Mouse (Mus musculus) small intestine, adult 2 months (tissue): ENCODE results near the gene Gm47283. TPM values are rescaled to one million over a fixed set of nuclear protein-coding genes. Genes with fewer than 3 reads are reported as not detected.
"Not testable (repeated sequence)": the region's sequence is repeated elsewhere in the genome, so short reads cannot be mapped to it uniquely, and the experiment has no call there.

Experiments
- H3K27ac ChIP-seq: fragments of 200-500 bp; 2 replicates; pipeline ENCODE4 v1.5.1; 2012; ENCODE audit warnings: low read depth, low read length, control low read depth, inconsistent platforms; ENCODE audit not compliant: insufficient read depth
- H3K27me3 ChIP-seq: fragments of 200-500 bp; 2 replicates; pipeline ENCODE4 v1.6.1; 2012; ENCODE audit warnings: mild to moderate bottlenecking, moderate library complexity, low read length, inconsistent platforms; ENCODE audit not compliant: control insufficient read depth, insufficient read depth
- H3K36me3 ChIP-seq: fragments of 200-500 bp; 2 replicates; pipeline ENCODE4 v1.6.1; 2012; ENCODE audit warnings: mild to moderate bottlenecking, low read length, control low read depth, inconsistent platforms; ENCODE audit not compliant: control insufficient read depth, insufficient read depth
- H3K4me1 ChIP-seq: fragments of 200-500 bp; 2 replicates; pipeline ENCODE4 v1.6.1; 2012; ENCODE audit warnings: low read length, inconsistent platforms, mixed read lengths; ENCODE audit not compliant: control insufficient read depth, insufficient read depth, insufficient read length
- H3K4me3 ChIP-seq: fragments of 200-500 bp; 2 replicates; pipeline ENCODE4 v1.5.1; 2012; ENCODE audit warnings: low read depth, mild to moderate bottlenecking, control low read depth, inconsistent platforms, low read length, moderate library complexity
- CTCF ChIP-seq: fragments of 200-500 bp; IDR thresholded peaks from 2 replicates; pipeline ENCODE4 v1.5.1; 2012; ENCODE audit warnings: low read depth, mild to moderate bottlenecking, control low read depth, inconsistent platforms, low read length, moderate library complexity, mixed read lengths; ENCODE audit not compliant: insufficient replicate concordance, insufficient read length; ENCODE audit errors: extremely low read depth
- POLR2A ChIP-seq: fragments of 200-500 bp; IDR thresholded peaks from 2 replicates; pipeline ENCODE4 v1.6.1; 2012; ENCODE audit warnings: low read depth, mild to moderate bottlenecking, control low read depth, inconsistent platforms, low read length, moderate library complexity
- WGBS: fragments of 180-500 bp; shearing (Covaris S2); methylation state at CpG from one replicate; pipeline ENCODE4 v1.1.7; 2018; 5-methylcytosine and 5-hydroxymethylcytosine counted together
- polyA plus RNA-seq: library from polyadenylated mRNA; depleted of rRNA; stranded (reverse); fragments of >200 nt; gene quantifications from 2 replicates; pipeline ENCODE4 v1.2.3, GENCODE M21; 2012

The Gm47283 gene
- polyA plus RNA-seq, 1 experiment = not detected

DNA sequence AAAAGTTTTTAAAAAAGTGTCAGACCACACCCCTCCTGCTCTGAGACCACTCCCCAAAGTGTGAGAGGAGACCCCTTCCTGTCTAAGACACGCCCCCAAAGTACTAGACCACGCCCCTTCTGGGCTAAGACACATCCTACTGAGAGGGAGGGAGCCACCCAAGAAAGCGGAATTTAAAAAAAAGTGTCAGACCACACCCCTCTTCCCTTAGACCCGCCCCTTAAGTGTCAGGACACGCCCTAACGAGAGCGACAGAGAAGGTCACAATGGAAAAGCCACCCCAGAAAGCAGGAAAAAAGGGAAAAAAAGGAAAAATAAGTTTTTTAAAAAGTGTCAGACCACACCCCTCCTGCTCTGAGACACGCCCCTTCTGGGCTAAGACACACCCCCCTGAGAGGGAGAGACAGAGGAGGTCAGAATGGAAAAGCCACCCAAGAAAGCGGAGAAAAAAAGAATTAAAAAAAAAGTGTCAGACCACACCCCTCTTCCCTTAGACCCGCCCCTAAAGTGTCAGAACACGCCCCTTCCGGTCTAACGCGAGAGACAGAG, 44.5 kb upstream of the Gm47283 start:
- no peaks in the 10 kb centered on the region for H3K27me3 ChIP-seq
- peaks cover 16% of the 10 kb centered on the region for H3K36me3 ChIP-seq
- H3K4me1 ChIP-seq = no peaks in the 10 kb centered on the region
- no peak overlapping the region for H3K27ac ChIP-seq
- H3K4me3 ChIP-seq = no peak overlapping the region
- 50% methylated on average over 14 of the region's 14 CpGs for WGBS
- no peak for TF ChIP-seq POLR2A
- TF ChIP-seq CTCF = no peak

DNA sequence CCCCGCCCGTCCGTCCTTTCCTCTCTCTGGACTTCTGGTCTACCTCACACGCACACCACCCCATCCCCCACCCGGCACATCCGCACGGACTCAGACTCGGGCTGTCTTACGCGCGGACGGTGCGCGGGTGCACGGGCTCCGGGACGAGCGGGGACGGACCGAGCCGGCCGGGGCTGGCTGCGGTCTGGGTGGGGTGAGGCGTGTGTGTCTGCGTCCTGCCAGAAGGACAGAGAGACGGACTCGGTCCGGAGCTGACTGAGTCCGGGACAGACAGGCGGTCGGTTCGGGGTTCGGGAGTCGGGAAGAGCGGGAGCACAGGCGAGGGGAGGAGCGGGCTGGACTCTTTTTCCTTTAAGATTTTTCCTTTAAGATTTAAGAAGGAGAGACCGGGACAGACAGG, 43.5 kb upstream of the Gm47283 start:
- WGBS = 79% methylated on average over 38 of the region's 38 CpGs
- not testable (repeated sequence) for H3K4me1 ChIP-seq, H3K27ac ChIP-seq, H3K27me3 ChIP-seq, H3K4me3 ChIP-seq
- H3K36me3 ChIP-seq = peaks cover 16% of the 10 kb centered on the region

DNA sequence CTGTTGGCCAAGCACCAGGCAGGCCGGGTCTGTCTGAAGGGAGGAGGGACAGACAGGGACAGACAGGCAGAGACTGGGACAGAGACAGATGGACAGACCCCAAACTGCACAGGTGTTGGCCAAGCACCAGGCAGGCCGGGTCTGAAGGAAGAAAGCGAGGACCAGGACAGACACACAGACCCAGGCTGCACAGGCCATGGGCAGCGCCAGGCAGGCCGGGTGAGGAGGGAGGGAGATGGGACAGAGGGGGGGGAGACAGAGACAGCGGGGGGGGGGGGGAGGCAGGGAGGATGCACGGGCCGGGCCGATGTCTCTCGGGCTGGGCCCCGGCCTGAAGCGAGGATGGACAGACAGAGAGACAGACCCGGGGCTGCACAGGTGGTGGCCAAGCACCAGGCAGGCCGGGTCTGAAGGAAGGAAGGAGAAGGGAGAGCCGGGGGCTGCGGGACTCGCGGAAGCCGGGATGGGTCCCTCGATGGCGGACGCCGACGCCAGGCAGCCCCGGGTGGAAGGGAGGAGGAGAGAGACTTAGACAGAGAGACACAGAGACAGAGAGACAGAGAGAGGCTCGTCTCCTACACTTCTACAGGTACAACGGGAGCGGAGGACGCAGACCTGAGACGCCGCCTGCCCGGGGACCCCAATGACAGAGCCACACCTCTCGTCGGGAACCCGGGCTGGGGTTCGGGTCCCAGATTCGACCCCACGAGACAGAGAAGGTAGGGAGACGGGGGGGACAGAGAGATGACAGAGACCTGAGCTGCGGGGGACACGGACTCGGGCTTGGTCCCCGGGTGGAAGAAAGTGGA, 42.9 kb upstream of the Gm47283 start:
- H3K27me3 ChIP-seq, H3K27ac ChIP-seq, H3K4me3 ChIP-seq, H3K4me1 ChIP-seq: not testable (repeated sequence)
- WGBS = 85% methylated on average over 42 of the region's 43 CpGs
- peaks cover 16% of the 10 kb centered on the region for H3K36me3 ChIP-seq

DNA sequence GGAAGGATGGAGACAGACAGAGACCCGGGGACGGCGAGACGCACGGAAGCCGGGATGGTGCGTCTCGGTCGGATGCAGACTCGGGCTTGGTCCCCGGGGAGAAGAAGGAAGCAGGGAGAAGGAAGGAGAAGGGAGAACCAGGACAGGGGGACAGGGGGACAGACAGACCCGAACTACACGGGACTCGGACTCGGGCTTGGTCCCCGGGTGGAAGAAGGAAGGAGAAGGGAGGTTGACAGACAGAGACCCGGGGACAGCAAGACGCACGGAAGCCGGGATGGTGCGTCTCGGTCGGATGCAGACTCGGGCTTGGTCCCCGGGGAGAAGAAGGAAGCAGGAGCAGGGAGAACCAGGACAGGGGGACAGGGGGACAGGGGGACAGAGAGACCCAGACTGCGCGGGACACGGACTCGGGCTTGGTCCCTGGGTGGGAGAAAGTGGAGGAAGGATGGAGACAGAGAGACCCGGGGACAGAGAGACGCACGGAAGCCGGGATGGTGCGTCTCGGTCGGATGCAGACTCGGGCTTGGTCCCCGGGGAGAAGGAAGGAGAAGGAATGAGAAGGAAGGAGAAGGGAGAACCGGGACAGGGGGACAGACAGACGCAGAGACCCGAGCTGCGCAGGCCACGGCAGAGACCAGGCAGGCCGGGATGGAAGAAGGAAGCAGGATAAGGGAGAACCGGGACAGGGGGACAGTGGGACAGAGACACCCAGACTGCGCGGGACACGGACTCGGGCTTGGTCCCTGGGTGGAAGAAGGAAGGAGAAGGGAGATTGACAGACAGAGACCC, 42.1 kb upstream of the Gm47283 start:
- not testable (repeated sequence) for H3K4me1 ChIP-seq, H3K27ac ChIP-seq, H3K4me3 ChIP-seq, H3K27me3 ChIP-seq
- H3K36me3 ChIP-seq = peaks cover 16% of the 10 kb centered on the region
- WGBS = 88% methylated on average over 49 of the region's 49 CpGs

DNA sequence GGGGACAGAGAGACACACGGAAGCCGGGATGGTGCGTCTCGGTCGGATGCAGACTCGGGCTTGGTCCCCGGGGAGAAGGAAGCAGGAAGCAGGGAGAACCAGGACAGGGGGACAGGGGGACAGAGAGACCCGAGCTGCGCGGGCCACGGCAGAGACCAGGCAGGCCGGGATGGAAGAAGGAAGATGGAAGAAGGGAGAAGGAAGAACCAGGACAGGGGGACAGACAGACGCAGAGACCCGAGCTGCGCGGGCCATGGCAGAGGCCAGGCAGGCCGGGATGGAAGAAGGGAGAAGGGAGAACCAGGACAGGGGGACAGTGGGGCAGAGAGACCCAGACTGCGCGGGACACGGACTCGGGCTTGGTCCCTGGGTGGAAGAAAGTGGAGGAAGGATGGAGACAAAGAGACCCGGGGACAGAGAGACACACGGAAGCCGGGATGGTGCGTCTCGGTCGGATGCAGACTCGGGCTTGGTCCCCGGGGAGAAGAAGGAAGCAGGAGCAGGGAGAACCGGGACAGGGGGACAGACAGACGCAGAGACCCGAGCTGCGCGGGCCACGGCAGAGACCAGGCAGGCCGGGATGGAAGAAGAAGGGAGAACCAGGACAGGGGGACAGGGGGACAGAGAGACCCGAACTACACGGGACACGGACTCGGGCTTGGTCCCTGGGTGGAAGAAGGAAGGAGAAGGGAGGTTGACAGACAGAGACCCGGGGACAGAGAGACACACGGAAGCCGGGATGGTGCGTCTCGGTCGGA, 41.3 kb upstream of the Gm47283 start:
- H3K27ac ChIP-seq, H3K27me3 ChIP-seq, H3K4me3 ChIP-seq, H3K4me1 ChIP-seq: not testable (repeated sequence)
- H3K36me3 ChIP-seq = peaks cover 16% of the 10 kb centered on the region
- WGBS = 88% methylated on average over 40 of the region's 46 CpGs

DNA sequence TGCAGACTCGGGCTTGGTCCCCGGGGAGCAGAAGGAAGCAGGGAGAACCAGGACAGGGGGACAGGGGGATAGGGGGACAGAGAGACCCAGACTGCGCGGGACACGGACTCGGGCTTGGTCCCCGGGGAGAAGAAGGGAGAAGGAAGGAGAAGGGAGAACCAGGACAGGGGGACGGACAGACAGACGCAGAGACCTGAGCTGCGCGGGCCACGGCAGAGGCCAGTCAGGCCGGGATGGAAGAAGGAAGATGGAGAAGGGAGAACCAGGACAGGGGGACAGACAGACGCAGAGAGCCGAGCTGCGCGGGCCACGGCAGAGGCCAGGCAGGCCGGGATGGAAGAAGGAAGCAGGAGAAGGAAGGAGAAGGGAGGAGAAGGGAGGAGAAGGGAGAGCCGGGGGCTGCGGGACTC, 40.7 kb upstream of the Gm47283 start:
- TF ChIP-seq POLR2A = no peak
- TF ChIP-seq CTCF = no peak
- 57% methylated on average over 9 of the region's 21 CpGs for WGBS
- Histone ChIP-seq H3K36me3 (peaks cover 16% of the 10 kb centered on the region), H3K27me3 (no peaks in the 10 kb centered on the region), H3K4me1 (no peaks in the 10 kb centered on the region), H3K4me3 (no peak overlapping the region), H3K27ac (no peak overlapping the region)

DNA sequence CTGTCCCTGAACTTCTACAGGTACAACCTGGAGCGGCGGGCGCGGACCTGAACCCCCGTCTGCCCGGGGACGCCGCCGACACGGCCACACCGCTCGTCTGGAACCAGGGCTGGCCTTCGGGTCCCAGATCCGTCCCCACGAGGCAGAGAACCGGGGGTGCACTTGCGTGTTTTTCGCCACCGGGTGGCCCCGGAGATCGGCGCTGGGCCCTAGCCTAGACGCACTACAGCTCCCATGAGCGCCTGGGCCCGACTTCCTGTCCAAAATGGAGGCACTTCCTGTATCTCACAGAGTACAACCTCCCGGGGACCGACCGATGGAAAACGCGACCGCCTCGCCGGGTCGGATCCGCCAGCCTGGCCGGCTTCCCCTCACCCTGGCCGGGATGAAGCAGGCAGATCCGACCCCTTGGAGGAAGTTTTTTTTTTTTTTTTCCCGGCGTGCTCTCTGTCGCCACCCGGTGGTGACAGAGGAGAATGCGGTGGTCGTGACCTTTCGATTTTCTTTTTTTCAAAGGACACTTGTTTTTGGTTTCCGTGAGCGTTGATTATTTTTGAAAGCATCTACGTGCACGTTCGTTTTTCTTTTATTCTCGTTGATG, 40.1 kb upstream of the Gm47283 start:
- H3K4me3 ChIP-seq = peak overlapping the region; percentile 55
- not testable (repeated sequence) for H3K36me3 ChIP-seq, H3K27ac ChIP-seq, H3K27me3 ChIP-seq, H3K4me1 ChIP-seq
- WGBS = 72% methylated on average over 51 of the region's 51 CpGs

DNA sequence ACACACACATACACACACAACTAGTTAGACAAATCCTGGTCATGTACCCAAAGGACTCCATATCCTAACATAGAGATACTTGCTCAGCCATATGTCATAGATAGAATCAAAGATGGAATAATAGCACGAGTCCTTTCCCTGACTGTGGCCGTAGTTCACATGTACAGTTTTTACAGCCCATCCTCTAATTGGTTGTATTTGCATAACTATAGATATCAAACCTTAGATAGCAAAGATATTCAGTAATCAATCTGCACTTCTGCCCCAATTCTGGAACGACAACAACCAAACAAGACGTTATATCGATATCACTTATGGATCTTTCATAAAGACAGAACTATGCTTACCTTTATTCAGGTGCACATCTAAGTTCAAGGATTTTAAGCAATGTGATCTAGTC, 39.3 kb upstream of the Gm47283 start:
- H3K27me3 ChIP-seq, H3K36me3 ChIP-seq, H3K4me1 ChIP-seq, H3K4me3 ChIP-seq, H3K27ac ChIP-seq: not testable (repeated sequence)
- 91% methylated on average over 5 of the region's 5 CpGs for WGBS

DNA sequence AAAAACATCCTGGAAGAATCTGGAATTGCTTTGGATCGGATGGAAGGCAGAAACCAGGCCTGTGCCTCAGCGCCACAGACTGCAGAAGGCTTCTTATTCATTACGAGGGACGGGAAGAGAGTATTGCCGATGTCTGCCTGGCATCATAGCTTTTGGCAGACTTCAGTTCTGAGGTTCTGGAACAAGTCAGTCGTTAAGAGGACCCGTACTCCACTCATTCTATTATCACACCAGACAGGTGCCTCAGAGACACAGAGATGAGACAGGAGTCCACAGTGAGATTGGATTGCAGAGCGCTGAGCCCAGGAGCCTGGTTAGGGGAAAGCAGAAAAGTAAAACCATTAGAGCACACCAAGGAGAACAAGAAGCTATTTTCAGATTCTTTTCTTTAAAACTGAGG, 29.8 kb upstream of the Gm47283 start, which contains the start of gene Gm21860:
Gene Gm21860, minus strand, starts transcription at position 101 of the 400 bp plus-strand sequence.
- H3K27ac ChIP-seq, H3K4me1 ChIP-seq, H3K27me3 ChIP-seq, H3K36me3 ChIP-seq, H3K4me3 ChIP-seq: not testable (repeated sequence)
- no CpG with 5 or more reads among the region's 8 CpGs for WGBS

DNA sequence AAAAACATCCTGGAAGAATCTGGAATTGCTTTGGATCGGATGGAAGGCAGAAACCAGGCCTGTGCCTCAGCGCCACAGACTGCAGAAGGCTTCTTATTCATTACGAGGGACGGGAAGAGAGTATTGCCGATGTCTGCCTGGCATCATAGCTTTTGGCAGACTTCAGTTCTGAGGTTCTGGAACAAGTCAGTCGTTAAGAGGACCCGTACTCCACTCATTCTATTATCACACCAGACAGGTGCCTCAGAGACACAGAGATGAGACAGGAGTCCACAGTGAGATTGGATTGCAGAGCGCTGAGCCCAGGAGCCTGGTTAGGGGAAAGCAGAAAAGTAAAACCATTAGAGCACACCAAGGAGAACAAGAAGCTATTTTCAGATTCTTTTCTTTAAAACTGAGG, 54.5 kb downstream of the Gm47283 start, which contains the start of gene Gm21748:
Gene Gm21748, minus strand, starts transcription at position 101 of the 400 bp plus-strand sequence.
- not testable (repeated sequence) for H3K27ac ChIP-seq, H3K36me3 ChIP-seq, H3K4me1 ChIP-seq, H3K4me3 ChIP-seq, H3K27me3 ChIP-seq
- WGBS = no CpG with 5 or more reads among the region's 8 CpGs
